Mouse (Mus musculus) hindbrain, embryonic 10.5 days (tissue): ENCODE results near the gene Rgs19. TPM values are rescaled to one million over a fixed set of nuclear protein-coding genes. Genes with fewer than 3 reads are reported as not detected.

Experiments
- DNase-seq: peaks from one replicate; pipeline ENCODE4 v3.0.0-alpha.2; 2017; ENCODE audit warnings: low spot score
- H3K27ac ChIP-seq: fragments of 300-500 bp; sonication (generic); 2 replicates; pipeline ENCODE4 v1.5.1; 2016; ENCODE audit warnings: mild to moderate bottlenecking, moderate library complexity
- H3K27me3 ChIP-seq: fragments of 300-500 bp; sonication (generic); 2 replicates; pipeline ENCODE4 v1.6.1; 2016; ENCODE audit warnings: mild to moderate bottlenecking; ENCODE audit not compliant: poor library complexity, insufficient read depth, severe bottlenecking
- H3K36me3 ChIP-seq: fragments of 300-500 bp; sonication (generic); 2 replicates; pipeline ENCODE4 v1.6.1; 2016; ENCODE audit warnings: mild to moderate bottlenecking, moderate library complexity
- H3K4me1 ChIP-seq: fragments of 300-500 bp; sonication (generic); replicated peaks from 2 replicates; pipeline ENCODE4 v1.6.1; 2016; ENCODE audit warnings: mild to moderate bottlenecking
- H3K4me3 ChIP-seq: fragments of 300-500 bp; sonication (generic); 2 replicates; pipeline ENCODE4 v1.5.1; 2016; ENCODE audit warnings: mild to moderate bottlenecking, moderate library complexity
- H3K9me3 ChIP-seq: fragments of 300-500 bp; sonication (generic); 2 replicates; pipeline ENCODE4 v1.6.1; 2016; ENCODE audit warnings: mild to moderate bottlenecking, moderate library complexity
- WGBS: fragments of 180-500 bp; shearing (Covaris S2); methylation state at CpG from one replicate; pipeline ENCODE4 v1.1.7; 2016; 5-methylcytosine and 5-hydroxymethylcytosine counted together
- polyA plus RNA-seq: library from polyadenylated mRNA; unstranded; fragments of >200 nt; fragmentation: Nextera tagmentation; extraction: Ambion mirVana; gene quantifications from 2 replicates; pipeline ENCODE4 v1.2.1, GENCODE M21; 2016

Rgs19 gene
- polyA plus RNA-seq, 1 experiment from 2014 or later, result 69.1 TPM

- Histone ChIP-seq H3K27ac (0 out of 2 replicates have a peak overlapping the region, but pooled peaks have one; percentile 2), H3K27me3 (peaks cover 12% of the 10 kb centered on the region), H3K4me3 (no peak overlapping the region), H3K4me1 (peaks cover 29% of the 10 kb centered on the region), H3K36me3 (peaks cover 5% of the 10 kb centered on the region; the same call in 1 of the 2 replicates), H3K9me3 (no peaks in the 10 kb centered on the region)
- WGBS, result 24% methylated on average over 4 of the region's 4 CpGs
- DNase-seq, result no peak
These were observed 30.5 kb downstream of the Rgs19 start for GRCm38 (mm10) chr2:181663298-181663630.

- Histone ChIP-seq H3K36me3 (peaks cover 8% of the 10 kb centered on the region; the same call in 1 of the 2 replicates), H3K27me3 (peaks cover 7% of the 10 kb centered on the region), H3K9me3 (no peaks in the 10 kb centered on the region), H3K4me1 (peaks cover 29% of the 10 kb centered on the region), H3K4me3 (no peak overlapping the region), H3K27ac (0 out of 2 replicates have a peak overlapping the region, but pooled peaks have one; percentile 13)
- DNase-seq, result no peak
- WGBS, result 85% methylated on average over 3 of the region's 3 CpGs
These were observed 31.0 kb downstream of the Rgs19 start for GRCm38 (mm10) chr2:181662620-181663297.

- Histone ChIP-seq H3K27ac (no peak overlapping the region; the same call in 1 of the 2 replicates), H3K27me3 (no peaks in the 10 kb centered on the region), H3K4me1 (peaks cover 29% of the 10 kb centered on the region), H3K36me3 (peaks cover 39% of the 10 kb centered on the region), H3K9me3 (no peaks in the 10 kb centered on the region), H3K4me3 (no peak overlapping the region)
- 12% methylated on average over 9 of the region's 9 CpGs for WGBS
- peak; percentile 73 for DNase-seq
These were observed 34.1 kb downstream of the Rgs19 start for GRCm38 (mm10) chr2:181659609-181660055.

GRCm38 (mm10) chr2:181658930-181659555 is 34.7 kb downstream of the Rgs19 start:
- H3K9me3 ChIP-seq, result no peaks in the 10 kb centered on the region
- 38% methylated on average over 17 of the region's 17 CpGs for WGBS

GRCm38 (mm10) chr2:181658528-181658927 is 35.2 kb downstream of the Rgs19 start:
- 84% methylated on average over 7 of the region's 7 CpGs for WGBS
- DNase-seq, result no peak
- Histone ChIP-seq H3K27me3 (no peaks in the 10 kb centered on the region), H3K9me3 (no peaks in the 10 kb centered on the region), H3K4me3 (no peak overlapping the region), H3K27ac (no peak overlapping the region), H3K4me1 (peaks cover 29% of the 10 kb centered on the region), H3K36me3 (peaks cover 50% of the 10 kb centered on the region)

More at GRCm38 (mm10) chr2:181658930-181659555, 34.7 kb downstream of the Rgs19 start:
- H3K27ac ChIP-seq, result 0 out of 2 replicates have a peak overlapping the region, but pooled peaks have one; percentile 40
- H3K4me3 ChIP-seq, result no peak overlapping the region
- no peaks in the 10 kb centered on the region for H3K27me3 ChIP-seq
- peaks cover 29% of the 10 kb centered on the region for H3K4me1 ChIP-seq
- peak; percentile 34 for DNase-seq
- H3K36me3 ChIP-seq, result peaks cover 45% of the 10 kb centered on the region

GRCm38 (mm10) chr2:181657441-181657840 is 36.3 kb downstream of the Rgs19 start:
- no peak for DNase-seq
- H3K4me3 ChIP-seq, result no peak overlapping the region
- peaks cover 18% of the 10 kb centered on the region for H3K4me1 ChIP-seq
- no peaks in the 10 kb centered on the region for H3K9me3 ChIP-seq
- H3K27me3 ChIP-seq, result no peaks in the 10 kb centered on the region
- H3K27ac ChIP-seq, result no peak overlapping the region
- 80% methylated on average over 2 of the region's 2 CpGs for WGBS
- peaks cover 61% of the 10 kb centered on the region for H3K36me3 ChIP-seq

- DNase-seq, result no peak
- WGBS, result 69% methylated on average over 3 of the region's 3 CpGs
These were observed 37.0 kb downstream of the Rgs19 start, which contains the start of gene Gm29797 for GRCm38 (mm10) chr2:181656734-181657133. Gene Gm29797, plus strand, starts transcription at chr2:181657034.

GRCm38 (mm10) chr2:181653523-181653922 is 40.3 kb downstream of the Rgs19 start:
- no peak overlapping the region for H3K27ac ChIP-seq
- H3K4me3 ChIP-seq, result no peak overlapping the region
- H3K36me3 ChIP-seq, result peaks cover 96% of the 10 kb centered on the region
- no peak for DNase-seq
- WGBS, result 94% methylated on average over 1 of the region's 1 CpGs
- no peaks in the 10 kb centered on the region for H3K27me3 ChIP-seq
- H3K9me3 ChIP-seq, result no peaks in the 10 kb centered on the region
- no peaks in the 10 kb centered on the region for H3K4me1 ChIP-seq

More at GRCm38 (mm10) chr2:181656734-181657133, 37.0 kb downstream of the Rgs19 start, which contains the start of gene Gm29797:
- Histone ChIP-seq H3K36me3 (peaks cover 68% of the 10 kb centered on the region), H3K9me3 (no peaks in the 10 kb centered on the region), H3K4me3 (no peak within 1 kb of the TSS), H3K4me1 (peaks cover 18% of the 10 kb centered on the region), H3K27me3 (no peaks in the 10 kb centered on the region), H3K27ac (no peak within 1 kb of the TSS)

GRCm38 (mm10) chr2:181653065-181653464 is 40.7 kb downstream of the Rgs19 start:
- Histone ChIP-seq H3K36me3 (peaks cover 99% of the 10 kb centered on the region), H3K27me3 (no peaks in the 10 kb centered on the region), H3K4me1 (no peaks in the 10 kb centered on the region), H3K9me3 (no peaks in the 10 kb centered on the region), H3K4me3 (no peak overlapping the region), H3K27ac (no peak overlapping the region)
- no peak for DNase-seq

- H3K4me1 ChIP-seq, result no peaks in the 10 kb centered on the region
- H3K9me3 ChIP-seq, result no peaks in the 10 kb centered on the region
- H3K36me3 ChIP-seq, result peaks cover 100% of the 10 kb centered on the region
- DNase-seq, result no peak
- no peaks in the 10 kb centered on the region for H3K27me3 ChIP-seq
- H3K27ac ChIP-seq, result no peak overlapping the region
- WGBS, result 96% methylated on average over 10 of the region's 10 CpGs
- H3K4me3 ChIP-seq, result no peak overlapping the region
These were observed 44.9 kb downstream of the Rgs19 start for GRCm38 (mm10) chr2:181648926-181649325.

GRCm38 (mm10) chr2:181646626-181647472 is 46.9 kb downstream of the Rgs19 start:
- WGBS, result 94% methylated on average over 6 of the region's 6 CpGs
- Histone ChIP-seq H3K4me3 (no peak overlapping the region), H3K9me3 (no peaks in the 10 kb centered on the region), H3K27ac (no peak overlapping the region), H3K4me1 (no peaks in the 10 kb centered on the region), H3K36me3 (peaks cover 99% of the 10 kb centered on the region), H3K27me3 (no peaks in the 10 kb centered on the region)
- DNase-seq, result no peak

GRCm38 (mm10) chr2:181645666-181646065 is 48.1 kb downstream of the Rgs19 start:
- Histone ChIP-seq H3K27me3 (no peaks in the 10 kb centered on the region), H3K4me1 (no peaks in the 10 kb centered on the region), H3K9me3 (no peaks in the 10 kb centered on the region), H3K4me3 (no peak overlapping the region), H3K36me3 (peaks cover 99% of the 10 kb centered on the region), H3K27ac (no peak overlapping the region)
- no peak for DNase-seq
- 93% methylated on average over 3 of the region's 3 CpGs for WGBS
